Mouse (Mus musculus) gastrocnemius, postnatal 25 days (tissue): ENCODE data around the gene Pcbd2. TPM values are rescaled to one million over a fixed set of nuclear protein-coding genes. Genes with fewer than 3 reads are reported as not detected.

Experiments
- DNase-seq: peaks from one replicate; pipeline ENCODE4 v3.0.0; 2022
- total RNA-seq, 2 experiments: library from RNA; stranded (reverse); gene quantifications; 1 replicate in 1 of 2; 2 replicates in 1 of 2; pipeline ENCODE4 v1.2.3; 2021

The Pcbd2 gene
- total RNA-seq, 2 experiments from 2014 or later = 20.2 to 22.0 TPM

- DNase-seq = no peak
Measured at GRCm38 (mm10) chr13:55826008-55826671, 99.0 kb downstream of the Pcbd2 start.

Other genes with a start within 250 kb of the Pcbd2 start
- gene Dbn1, start 239.3 kb upstream of the Pcbd2 start, total RNA-seq = 10 to 100 TPM; 10.3 to 16.1 TPM
- gene Pdlim7, start 213.7 kb upstream of the Pcbd2 start, total RNA-seq = 100 to 1,000 TPM; 544 to 627 TPM
- gene Dok3, start 198.1 kb upstream of the Pcbd2 start, total RNA-seq = 1 to 10 TPM in 1 of 2 experiments, under 1 TPM in 1; 1.00 to 1.0 TPM
- gene Ddx41, start 190.7 kb upstream of the Pcbd2 start, total RNA-seq = 1 to 10 TPM; 8.1 to 9.0 TPM
- 10 to 100 TPM; 11.4 to 11.7 TPM for gene Fam193b, start 156.2 kb upstream of the Pcbd2 start, total RNA-seq
- gene Tmed9, start 153.6 kb upstream of the Pcbd2 start, total RNA-seq = 10 to 100 TPM; 70.8 to 73.1 TPM
- gene B4galt7, start 127.5 kb upstream of the Pcbd2 start, total RNA-seq = 1 to 10 TPM; 4.5 to 6.9 TPM
- 1 to 10 TPM; 8.2 to 9.2 TPM for gene Caml, start 104.4 kb upstream of the Pcbd2 start, total RNA-seq
- 10 to 100 TPM; 17.1 to 18.5 TPM for gene Ddx46, start 92.3 kb upstream of the Pcbd2 start, total RNA-seq
- 10 to 100 TPM; 25.7 to 29.7 TPM for gene B230219D22Rik, start 34.2 kb upstream of the Pcbd2 start, total RNA-seq
- gene Txndc15, start 12.7 kb upstream of the Pcbd2 start, total RNA-seq = 10 to 100 TPM; 27.1 to 28.2 TPM
- gene Catsper3, start 57.2 kb downstream of the Pcbd2 start, total RNA-seq = not detected
- gene Pitx1, start 108.8 kb downstream of the Pcbd2 start, total RNA-seq = under 1 TPM; 0.46 to 0.70 TPM